Mouse (Mus musculus): ENCODE data around the gene Napsa. TPM values are rescaled to one million over a fixed set of nuclear protein-coding genes. Genes with fewer than 3 reads are reported as not detected.
A peak's percentile ranks its signal among the peaks of the same experiment; 100 is the strongest.

Gene Napsa
- polyA plus RNA-seq, 1 experiment from 2014 or later = 83.8 TPM

GRCm38 (mm10) chr7:44591348-44592116 lies 19.4 kb downstream of the Napsa start:
- ATAC-seq (ENCODE audit: low FRiP score, low TSS enrichment) = no peak
- Histone ChIP-seq H3K27ac (ENCODE audit: low read length) (no peak overlapping the region), H3K4me2 (replicated peaks; ENCODE audit: low read depth, low read length) (peak overlapping the region; percentile 99), H3K9ac (replicated peaks; ENCODE audit: low read length) (0 out of 2 replicates have a peak overlapping the region, but pooled peaks have one; percentile 60), H3K27me3 (ENCODE audit: insufficient read depth, low read length) (peaks cover 76% of the 10 kb centered on the region), H3K4me3 (ENCODE audit: low read length) (peak overlapping the region; percentile 57), H3K4me1 (ENCODE audit: insufficient read depth, low read length) (peaks cover 32% of the 10 kb centered on the region), H3K9me3 (ENCODE audit: low read length) (no peaks in the 10 kb centered on the region), H3K36me3 (ENCODE audit: insufficient read depth, low read length) (no peaks in the 10 kb centered on the region)
- WGBS = under 1% methylated on average over 46 of the region's 60 CpGs

DNA sequence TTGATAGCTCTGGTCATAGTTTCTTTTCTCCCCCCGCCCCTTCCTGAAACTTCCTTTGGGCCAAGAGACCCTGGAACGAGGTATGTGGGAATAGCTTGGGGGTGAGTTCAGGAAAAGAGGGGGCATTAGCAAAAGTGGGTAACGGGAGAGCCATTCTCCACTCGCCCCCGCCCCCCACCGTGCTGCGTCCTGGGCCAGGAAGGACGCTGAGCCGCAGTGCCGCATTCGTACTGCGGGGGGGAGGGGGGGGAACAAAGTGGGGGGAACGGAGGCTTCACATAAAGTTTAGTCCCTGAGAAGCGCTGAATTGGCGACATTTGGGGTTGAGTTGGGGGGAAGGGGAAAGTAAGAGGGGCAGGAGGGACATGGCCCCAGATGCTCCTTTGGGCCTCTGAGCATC lies 20.9 kb downstream of the Napsa start:
- WGBS = 3% methylated on average over 14 of the region's 15 CpGs
- no peaks in the 10 kb centered on the region for H3K9me3 ChIP-seq (ENCODE audit: low read length)
- H3K4me2 ChIP-seq (replicated peaks; ENCODE audit: low read depth, low read length) = no peak overlapping the region
- no peak for ATAC-seq (ENCODE audit: low FRiP score, low TSS enrichment)
- H3K27ac ChIP-seq (ENCODE audit: low read length) = no peak overlapping the region
- no peak overlapping the region for H3K9ac ChIP-seq (replicated peaks; ENCODE audit: low read length)
- peaks cover 31% of the 10 kb centered on the region for H3K4me1 ChIP-seq (ENCODE audit: insufficient read depth, low read length)
- no peak overlapping the region for H3K4me3 ChIP-seq (ENCODE audit: low read length)
- H3K36me3 ChIP-seq (ENCODE audit: insufficient read depth, low read length) = no peaks in the 10 kb centered on the region
- peaks cover 61% of the 10 kb centered on the region for H3K27me3 ChIP-seq (ENCODE audit: insufficient read depth, low read length)

DNA sequence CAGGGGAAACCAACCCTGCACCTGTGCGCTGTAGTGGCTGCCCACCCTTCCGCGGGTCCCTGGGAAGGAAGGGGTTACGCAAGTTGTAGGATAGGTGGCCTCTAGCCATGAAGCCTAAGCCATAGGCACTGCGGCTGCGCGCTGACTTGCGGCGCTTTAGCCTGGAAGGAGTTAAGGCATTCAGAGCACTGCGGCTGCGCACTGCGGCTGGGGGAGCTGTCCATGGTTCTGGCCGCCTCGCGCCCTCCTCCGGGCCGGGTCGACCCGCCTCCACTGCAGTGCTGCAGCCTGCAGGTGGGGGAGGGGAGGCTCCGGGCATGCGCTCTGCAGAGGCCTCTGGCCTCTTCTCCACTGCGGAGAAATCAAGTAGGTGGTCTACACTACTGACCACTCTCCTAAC lies 21.6 kb downstream of the Napsa start:
- ATAC-seq (ENCODE audit: low FRiP score, low TSS enrichment) = peak; percentile 11; the same call in 1 of the 2 replicates
- WGBS = under 1% methylated on average over 21 of the region's 22 CpGs
- Histone ChIP-seq H3K4me3 (ENCODE audit: low read length) (no peak overlapping the region), H3K4me2 (replicated peaks; ENCODE audit: low read depth, low read length) (0 out of 2 replicates have a peak overlapping the region, but pooled peaks have one; percentile 17), H3K27ac (ENCODE audit: low read length) (no peak overlapping the region), H3K27me3 (ENCODE audit: insufficient read depth, low read length) (peaks cover 53% of the 10 kb centered on the region), H3K4me1 (ENCODE audit: insufficient read depth, low read length) (peaks cover 24% of the 10 kb centered on the region), H3K9ac (replicated peaks; ENCODE audit: low read length) (no peak overlapping the region), H3K36me3 (ENCODE audit: insufficient read depth, low read length) (no peaks in the 10 kb centered on the region), H3K9me3 (ENCODE audit: low read length) (no peaks in the 10 kb centered on the region)

GRCm38 (mm10) chr7:44594291-44594690 lies 22.1 kb downstream of the Napsa start:
- no peak for ATAC-seq (ENCODE audit: low FRiP score, low TSS enrichment)
- H3K36me3 ChIP-seq (ENCODE audit: insufficient read depth, low read length) = no peaks in the 10 kb centered on the region
- no peak overlapping the region for H3K4me3 ChIP-seq (ENCODE audit: low read length)
- WGBS = 68% methylated on average over 6 of the region's 6 CpGs
- H3K27ac ChIP-seq (ENCODE audit: low read length) = no peak overlapping the region
- H3K9ac ChIP-seq (replicated peaks; ENCODE audit: low read length) = no peak overlapping the region
- no peaks in the 10 kb centered on the region for H3K9me3 ChIP-seq (ENCODE audit: low read length)
- peaks cover 48% of the 10 kb centered on the region for H3K27me3 ChIP-seq (ENCODE audit: insufficient read depth, low read length)
- H3K4me1 ChIP-seq (ENCODE audit: insufficient read depth, low read length) = peaks cover 19% of the 10 kb centered on the region
- H3K4me2 ChIP-seq (replicated peaks; ENCODE audit: low read depth, low read length) = no peak overlapping the region

- no peaks in the 10 kb centered on the region for H3K9me3 ChIP-seq (ENCODE audit: low read length)
- no peak overlapping the region for H3K4me2 ChIP-seq (replicated peaks; ENCODE audit: low read depth, low read length)
- no peaks in the 10 kb centered on the region for H3K36me3 ChIP-seq (ENCODE audit: insufficient read depth, low read length)
- no peak overlapping the region for H3K27ac ChIP-seq (ENCODE audit: low read length)
- H3K4me1 ChIP-seq (ENCODE audit: insufficient read depth, low read length) = peaks cover 10% of the 10 kb centered on the region; the same call in 1 of the 2 replicates
- WGBS = 91% methylated on average over 20 of the region's 20 CpGs
- peaks cover 40% of the 10 kb centered on the region for H3K27me3 ChIP-seq (ENCODE audit: insufficient read depth, low read length)
- H3K4me3 ChIP-seq (ENCODE audit: low read length) = no peak overlapping the region
- H3K9ac ChIP-seq (replicated peaks; ENCODE audit: low read length) = no peak overlapping the region
- no peak for ATAC-seq (ENCODE audit: low FRiP score, low TSS enrichment)
These were observed 23.0 kb downstream of the Napsa start for GRCm38 (mm10) chr7:44595131-44595561.

DNA sequence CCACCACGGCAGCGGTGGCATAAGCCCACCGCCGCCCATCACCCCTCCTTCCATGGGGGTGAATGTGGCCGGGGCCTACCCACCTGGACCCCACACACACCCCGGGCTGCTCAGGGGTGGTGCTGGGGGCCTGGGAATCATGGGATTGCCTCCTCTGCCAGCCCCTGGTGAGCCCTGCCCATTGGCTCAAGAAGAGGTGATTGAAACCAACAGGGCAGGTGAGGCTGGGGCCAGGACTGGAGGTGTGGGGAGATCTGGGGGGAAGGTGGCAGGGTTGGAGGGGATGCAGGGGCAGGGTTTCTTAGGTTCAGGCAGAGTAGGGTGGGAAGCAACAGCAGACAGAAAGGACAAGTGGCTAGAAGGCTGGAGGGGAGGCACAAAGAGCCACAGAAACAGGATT lies 23.9 kb downstream of the Napsa start:
- H3K9me3 ChIP-seq (ENCODE audit: low read length) = no peaks in the 10 kb centered on the region
- H3K27ac ChIP-seq (ENCODE audit: low read length) = no peak overlapping the region
- H3K36me3 ChIP-seq (ENCODE audit: insufficient read depth, low read length) = no peaks in the 10 kb centered on the region
- 82% methylated on average over 6 of the region's 6 CpGs for WGBS
- no peak for ATAC-seq (ENCODE audit: low FRiP score, low TSS enrichment)
- no peak overlapping the region for H3K4me3 ChIP-seq (ENCODE audit: low read length)
- peaks cover 4% of the 10 kb centered on the region; the same call in 1 of the 2 replicates for H3K4me1 ChIP-seq (ENCODE audit: insufficient read depth, low read length)
- no peak overlapping the region for H3K9ac ChIP-seq (replicated peaks; ENCODE audit: low read length)
- peaks cover 35% of the 10 kb centered on the region for H3K27me3 ChIP-seq (ENCODE audit: insufficient read depth, low read length)
- no peak overlapping the region for H3K4me2 ChIP-seq (replicated peaks; ENCODE audit: low read depth, low read length)

GRCm38 (mm10) chr7:44596996-44597538 lies 24.9 kb downstream of the Napsa start:
- H3K4me3 ChIP-seq (ENCODE audit: low read length) = no peak overlapping the region
- peaks cover 36% of the 10 kb centered on the region for H3K27me3 ChIP-seq (ENCODE audit: insufficient read depth, low read length)
- H3K9me3 ChIP-seq (ENCODE audit: low read length) = no peaks in the 10 kb centered on the region
- WGBS = 60% methylated on average over 5 of the region's 5 CpGs
- H3K36me3 ChIP-seq (ENCODE audit: insufficient read depth, low read length) = no peaks in the 10 kb centered on the region
- H3K27ac ChIP-seq (ENCODE audit: low read length) = no peak overlapping the region
- ATAC-seq (ENCODE audit: low FRiP score, low TSS enrichment) = no peak
- peaks cover 2% of the 10 kb centered on the region; the same call in 1 of the 2 replicates for H3K4me1 ChIP-seq (ENCODE audit: insufficient read depth, low read length)
- no peak overlapping the region for H3K4me2 ChIP-seq (replicated peaks; ENCODE audit: low read depth, low read length)
- H3K9ac ChIP-seq (replicated peaks; ENCODE audit: low read length) = no peak overlapping the region

DNA sequence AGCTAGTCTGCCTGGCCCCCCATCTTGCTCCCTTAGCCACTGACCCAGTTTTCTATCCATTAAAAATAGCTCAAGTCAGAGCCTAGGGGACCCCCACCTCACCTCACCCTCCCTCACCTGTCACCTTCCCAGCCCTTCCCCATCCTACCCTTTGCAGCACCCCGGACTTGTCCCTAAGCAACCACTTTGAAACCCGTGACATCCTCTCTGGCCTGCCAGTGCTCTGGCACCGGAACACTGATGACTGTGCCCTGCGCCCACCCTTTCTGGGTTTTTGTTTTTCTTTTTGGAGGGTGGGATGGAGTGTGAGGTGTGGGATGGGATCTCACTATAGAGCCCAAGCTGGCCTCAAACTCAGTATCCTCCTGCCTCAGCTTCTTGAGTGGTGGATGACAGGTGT lies 25.5 kb downstream of the Napsa start:
- Histone ChIP-seq H3K27me3 (ENCODE audit: insufficient read depth, low read length) (peaks cover 36% of the 10 kb centered on the region), H3K36me3 (ENCODE audit: insufficient read depth, low read length) (no peaks in the 10 kb centered on the region)

GRCm38 (mm10) chr7:44598336-44598735 lies 26.2 kb downstream of the Napsa start:
- Histone ChIP-seq H3K4me3 (ENCODE audit: low read length) (no peak overlapping the region), H3K27ac (ENCODE audit: low read length) (no peak overlapping the region), H3K4me2 (replicated peaks; ENCODE audit: low read depth, low read length) (no peak overlapping the region), H3K9ac (replicated peaks; ENCODE audit: low read length) (no peak overlapping the region), H3K4me1 (ENCODE audit: insufficient read depth, low read length) (peaks cover 2% of the 10 kb centered on the region; the same call in 1 of the 2 replicates), H3K9me3 (ENCODE audit: low read length) (no peaks in the 10 kb centered on the region), H3K27me3 (ENCODE audit: insufficient read depth, low read length) (peaks cover 36% of the 10 kb centered on the region), H3K36me3 (ENCODE audit: insufficient read depth, low read length) (no peaks in the 10 kb centered on the region)
- whole genome bisulfite sequencing = 79% methylated on average over 11 of the region's 12 CpGs
- no peak for ATAC-seq (ENCODE audit: low FRiP score, low TSS enrichment)

More for the DNA sequence above, 25.5 kb downstream of the Napsa start:
- no peak overlapping the region for H3K27ac ChIP-seq (ENCODE audit: low read length)
- 91% methylated on average over 4 of the region's 4 CpGs for WGBS
- ATAC-seq (ENCODE audit: low FRiP score, low TSS enrichment) = no peak
- H3K9me3 ChIP-seq (ENCODE audit: low read length) = no peaks in the 10 kb centered on the region
- no peak overlapping the region for H3K9ac ChIP-seq (replicated peaks; ENCODE audit: low read length)
- H3K4me2 ChIP-seq (replicated peaks; ENCODE audit: low read depth, low read length) = no peak overlapping the region
- peaks cover 2% of the 10 kb centered on the region; the same call in 1 of the 2 replicates for H3K4me1 ChIP-seq (ENCODE audit: insufficient read depth, low read length)
- H3K4me3 ChIP-seq (ENCODE audit: low read length) = no peak overlapping the region
